Mouse (Mus musculus) NIH3T3 (cell line): Measurements from ENCODE around the gene Lgsn.
A peak's percentile ranks its signal among the peaks of the same experiment; 100 is the strongest.

ENCODE experiments used
- DNase-seq: peaks from one replicate; pipeline ENCODE4 v3.0.0-alpha.2; 2012; ENCODE audit warnings: low read depth

The Lgsn gene

GRCm38 (mm10) chr1:31176101-31176500 lies at the start of gene Lgsn:
Lgsn (plus strand) TSS chr1:31176401.
- DNase-seq, result no peak

- no peak for DNase-seq
Observed at GRCm38 (mm10) chr1:31138387-31138786, 37.8 kb upstream of the Lgsn start.

- no peak for DNase-seq
Observed at GRCm38 (mm10) chr1:31142288-31143094, 33.7 kb upstream of the Lgsn start.

GRCm38 (mm10) chr1:31143571-31143970 lies 32.6 kb upstream of the Lgsn start:
- no peak for DNase-seq

- peak; percentile 7 for DNase-seq
Observed at GRCm38 (mm10) chr1:31149671-31150070, 26.5 kb upstream of the Lgsn start.

GRCm38 (mm10) chr1:31150546-31150945 lies 25.7 kb upstream of the Lgsn start:
- DNase-seq, result no peak

DNA sequence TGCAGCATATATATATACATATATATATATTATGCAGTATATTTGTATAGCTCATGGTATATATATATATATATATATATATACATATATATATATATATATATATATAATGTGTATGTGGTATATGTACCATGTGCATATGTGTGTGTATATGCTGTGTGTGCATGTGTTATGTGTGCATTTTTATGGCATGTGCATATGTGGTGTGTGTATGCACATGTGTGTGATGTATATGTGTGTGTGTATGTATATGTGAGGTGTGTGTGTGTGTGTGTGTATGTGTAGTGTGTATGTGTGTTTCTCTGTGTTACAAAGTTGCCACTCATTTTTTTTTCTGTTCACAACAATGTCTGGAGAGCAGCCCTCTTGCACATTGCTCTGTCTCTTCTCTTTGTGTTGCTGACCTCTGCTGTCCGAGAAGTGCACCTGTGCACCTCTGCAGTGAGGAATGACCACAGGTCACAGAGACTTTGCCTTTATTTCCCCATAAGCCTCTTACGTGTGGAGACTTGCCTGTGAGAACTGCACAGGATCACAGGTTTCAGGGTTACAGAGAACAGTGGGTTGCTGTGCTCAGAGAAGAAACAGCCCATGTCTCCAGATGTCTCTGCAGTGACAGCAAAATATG lies 23.3 kb upstream of the Lgsn start:
- no peak for DNase-seq

GRCm38 (mm10) chr1:31153793-31154349 lies 22.3 kb upstream of the Lgsn start:
- DNase-seq, result peak; percentile 75

- DNase-seq, result no peak
Observed at GRCm38 (mm10) chr1:31156185-31156584, 20.0 kb upstream of the Lgsn start.

GRCm38 (mm10) chr1:31156884-31157283 lies 19.3 kb upstream of the Lgsn start:
- DNase-seq, result peak; percentile 29

GRCm38 (mm10) chr1:31164527-31165189 lies 11.5 kb upstream of the Lgsn start:
- no peak for DNase-seq

DNA sequence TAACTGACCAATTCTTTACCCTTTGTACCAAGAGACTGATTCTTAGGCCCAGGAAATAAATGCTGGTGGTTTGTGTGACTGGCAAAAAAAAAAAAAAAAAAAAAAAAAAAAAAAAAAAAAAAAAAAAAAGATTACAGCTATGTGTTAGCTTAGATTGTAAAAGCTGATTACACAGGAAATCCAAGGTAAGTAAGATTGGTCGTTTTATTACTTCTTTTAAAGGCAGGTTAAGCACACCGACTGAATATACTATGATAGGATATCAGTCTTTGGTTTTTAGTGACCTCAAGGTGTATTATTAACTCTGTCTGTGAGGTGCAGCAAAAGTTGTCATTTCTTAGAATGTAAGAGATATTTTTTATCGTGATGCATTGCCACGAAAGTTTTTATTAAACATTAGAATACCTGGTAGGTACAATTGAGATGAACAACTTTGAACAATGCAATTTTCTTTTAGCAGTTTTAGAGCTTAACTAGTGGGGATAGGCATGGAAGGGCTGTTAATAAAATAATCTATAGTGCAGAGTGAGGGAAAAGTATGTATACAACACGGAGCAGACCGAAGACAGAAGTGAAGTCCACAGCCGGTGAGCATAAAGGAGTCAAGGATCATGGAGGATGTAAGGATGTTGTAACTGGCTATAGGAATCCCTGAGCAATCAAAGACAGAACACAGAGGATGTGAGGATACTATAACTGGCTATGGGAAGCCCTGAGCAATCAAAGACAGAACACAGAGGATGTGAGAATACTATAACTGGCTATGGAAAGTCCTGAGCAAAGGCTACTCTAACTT lies 10.7 kb upstream of the Lgsn start:
- no peak for DNase-seq

- no peak for DNase-seq
Observed at GRCm38 (mm10) chr1:31175401-31175800, 800 bp upstream of the Lgsn start.

DNA sequence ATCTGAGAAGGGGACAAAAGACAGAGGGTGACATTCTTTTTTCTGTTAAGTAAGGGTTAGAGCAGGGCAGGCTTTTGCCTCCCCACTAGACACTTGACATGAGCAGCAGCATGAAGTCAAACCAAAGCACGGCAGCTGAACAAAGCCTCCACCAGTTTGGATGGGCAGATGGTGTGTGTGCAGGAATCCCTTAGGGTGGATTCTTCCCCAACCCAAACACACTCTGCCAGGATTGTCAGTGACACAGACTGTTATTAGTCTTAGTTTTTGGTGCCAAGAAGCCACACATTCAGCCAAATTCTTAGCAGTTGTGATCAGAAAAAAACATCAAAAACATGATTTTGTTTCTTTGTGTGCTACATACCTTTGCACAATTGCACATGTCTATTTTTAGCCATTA lies 2.1 kb downstream of the Lgsn start:
- no peak for DNase-seq

- DNase-seq, result no peak
Observed at GRCm38 (mm10) chr1:31190237-31190866, 14.2 kb downstream of the Lgsn start.

DNA sequence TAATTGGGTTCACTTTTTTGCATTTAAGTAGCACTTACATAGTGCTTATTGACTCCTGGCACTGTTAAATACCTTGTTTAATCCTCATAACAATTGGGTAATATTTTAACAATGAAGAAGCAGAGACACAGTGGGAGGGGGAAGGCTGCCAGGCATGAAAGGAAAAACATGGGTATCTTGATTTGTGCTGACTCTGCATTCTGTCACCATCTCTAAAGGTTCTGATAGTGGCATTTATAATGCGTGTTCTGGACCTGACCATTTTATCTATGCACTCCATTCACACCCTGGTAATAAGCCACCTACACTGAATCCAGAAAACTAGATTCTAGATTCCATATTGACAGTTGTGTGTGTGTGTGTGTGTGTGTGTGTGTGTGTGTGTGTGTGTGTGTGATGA lies 19.4 kb downstream of the Lgsn start:
- DNase-seq, result no peak

DNA sequence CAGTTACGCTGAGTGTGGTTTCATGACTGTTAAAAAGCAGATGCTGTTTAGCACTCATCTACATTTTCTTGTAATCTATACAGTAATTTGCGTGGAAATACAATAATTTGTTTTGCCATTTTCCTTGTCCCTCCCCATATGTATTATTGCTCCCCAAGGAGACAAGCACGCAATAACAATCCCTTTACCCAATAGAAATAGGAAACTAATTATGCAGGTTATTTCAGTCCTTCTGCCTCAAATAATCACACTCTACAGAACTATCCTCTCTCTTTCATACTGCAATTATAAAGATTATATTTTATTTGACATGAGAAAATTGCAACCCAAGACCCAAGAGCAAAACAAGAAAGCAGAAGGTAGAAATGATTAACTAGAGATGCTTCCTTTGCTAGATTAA lies 20.8 kb downstream of the Lgsn start:
- DNase-seq, result no peak

- no peak for DNase-seq
Observed at GRCm38 (mm10) chr1:31203771-31204170, 27.6 kb downstream of the Lgsn start.

- no peak for DNase-seq
Observed at GRCm38 (mm10) chr1:31205346-31205745, 29.1 kb downstream of the Lgsn start.

- DNase-seq, result no peak
Observed at GRCm38 (mm10) chr1:31205770-31206169, 29.6 kb downstream of the Lgsn start.

DNA sequence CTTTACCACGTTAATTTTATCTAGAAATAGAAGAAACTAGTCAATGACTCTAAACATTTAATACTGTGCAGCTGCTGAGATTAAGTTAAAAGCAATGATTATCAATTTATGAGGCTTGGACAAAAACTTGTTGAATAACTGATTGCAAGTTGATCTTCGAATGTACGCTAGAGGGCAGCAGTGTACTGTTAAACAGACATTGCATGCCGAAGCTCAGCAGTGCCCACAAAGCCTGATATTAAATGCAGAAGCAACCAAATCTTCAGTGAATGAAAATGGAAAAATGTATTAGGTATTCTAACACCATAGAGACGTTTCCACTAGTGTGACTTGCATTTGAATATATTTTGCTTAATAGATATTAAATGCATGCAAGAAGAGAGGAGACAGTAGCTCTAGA lies 33.9 kb downstream of the Lgsn start:
- DNase-seq, result peak; percentile 79
